Mouse (Mus musculus) bone marrow, adult 2 months (tissue): ENCODE measurements around the gene Cacna2d3. TPM values are rescaled to one million over a fixed set of nuclear protein-coding genes. Genes with fewer than 3 reads are reported as not detected.

ENCODE experiments used
- H3K27ac ChIP-seq: fragments of 200-500 bp; 2 replicates; pipeline ENCODE4 v1.5.1; 2012; ENCODE audit warnings: low read depth, mild to moderate bottlenecking, control low read depth, inconsistent platforms, low read length; ENCODE audit not compliant: control insufficient read depth, poor library complexity, insufficient read depth
- H3K4me1 ChIP-seq: fragments of 200-500 bp; 2 replicates; pipeline ENCODE4 v1.6.1; 2011; ENCODE audit warnings: low read length; ENCODE audit not compliant: control insufficient read depth, insufficient read depth
- H3K4me3 ChIP-seq: fragments of 200-500 bp; replicated peaks from 2 replicates; pipeline ENCODE3; 2011; ENCODE audit warnings: mild to moderate bottlenecking, low read depth, low read length, control low read depth; ENCODE audit not compliant: control insufficient read depth
- CTCF ChIP-seq: fragments of 200-500 bp; IDR thresholded peaks from 2 replicates; pipeline ENCODE4 v1.5.1; 2011; ENCODE audit warnings: low read length, control low read depth; ENCODE audit not compliant: control insufficient read depth, insufficient read depth
- POLR2A ChIP-seq: fragments of 200-500 bp; IDR thresholded peaks from 2 replicates; pipeline ENCODE4 v1.6.1; 2011; ENCODE audit warnings: low read depth, mild to moderate bottlenecking, control low read depth, low read length, borderline replicate concordance; ENCODE audit not compliant: control insufficient read depth
- WGBS: fragments of 180-500 bp; shearing (Covaris S2); methylation state at CpG from one replicate; pipeline ENCODE4 v1.1.7; 2018; 5-methylcytosine and 5-hydroxymethylcytosine counted together
- polyA plus RNA-seq: library from polyadenylated mRNA; stranded (reverse); fragments of >200 nt; gene quantifications from 2 replicates; pipeline ENCODE4 v1.2.4, GENCODE M21; 2011; ENCODE audit warnings: low replicate concordance; ENCODE audit not compliant: missing spikeins, insufficient read depth, insufficient read length

Cacna2d3 gene
- polyA plus RNA-seq, 1 experiment: 1.00 TPM

- 74% methylated on average over 2 of the region's 2 CpGs for WGBS
- Histone ChIP-seq H3K4me3 (no peak overlapping the region), H3K27ac (no peak overlapping the region), H3K4me1 (no peaks in the 10 kb centered on the region)
- TF ChIP-seq POLR2A (no peak), CTCF (no peak)
These were observed 493.7 kb downstream of the Cacna2d3 start for GRCm38 (mm10) chr14:29227959-29228358.

DNA sequence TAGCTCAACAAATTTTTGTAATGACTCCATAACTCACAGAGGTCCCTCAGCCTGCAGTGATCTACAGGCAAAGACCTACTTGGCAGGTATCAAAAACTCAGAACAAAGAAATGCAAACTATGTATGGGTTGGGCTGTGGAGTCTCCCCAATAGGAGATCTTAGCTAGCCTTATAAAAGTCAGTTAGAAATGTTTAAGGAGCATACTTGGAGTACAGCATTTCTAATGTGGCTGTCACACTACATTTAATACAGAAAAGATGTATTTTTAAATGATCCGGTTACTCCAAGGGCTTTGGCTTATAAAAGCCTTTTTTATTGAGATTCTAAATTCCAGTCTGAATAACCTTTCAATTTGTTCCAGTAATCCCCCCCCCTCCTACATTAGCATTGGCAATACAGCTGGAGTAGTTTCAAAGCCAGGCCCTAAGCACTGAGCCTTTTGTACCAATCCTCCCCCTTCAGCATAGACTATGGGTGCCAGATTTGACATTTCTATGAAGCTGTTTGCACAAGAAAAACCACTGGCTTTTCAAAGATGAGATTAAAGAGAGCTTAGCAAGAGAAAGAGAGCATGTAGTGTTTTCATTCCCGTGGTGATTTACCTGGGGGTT lies 495.8 kb downstream of the Cacna2d3 start:
- H3K27ac ChIP-seq: no peak overlapping the region
- WGBS: 59% methylated on average over 2 of the region's 2 CpGs

DNA sequence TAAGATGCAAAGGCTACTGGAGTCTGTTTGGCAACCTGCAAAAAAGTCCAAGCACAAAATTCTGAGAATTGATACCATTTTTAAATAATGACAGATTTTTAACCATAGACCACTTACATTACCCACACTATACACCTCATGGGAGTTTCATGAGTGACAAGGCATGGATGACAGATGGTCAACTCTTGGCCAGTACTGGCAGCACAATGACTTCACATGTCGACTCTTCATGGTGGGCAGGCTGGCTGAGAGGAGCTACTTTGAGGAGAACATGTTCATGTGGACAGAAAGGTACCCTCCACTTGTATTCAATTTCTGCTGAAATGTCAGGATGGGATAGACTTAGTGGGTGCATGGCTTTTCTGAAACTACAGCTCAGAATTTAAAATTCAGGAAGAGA lies 498.7 kb downstream of the Cacna2d3 start:
- 68% methylated on average over 1 of the region's 1 CpGs for WGBS
- H3K27ac ChIP-seq: no peak overlapping the region
- no peaks in the 10 kb centered on the region for H3K4me1 ChIP-seq

More for the DNA sequence above, 495.8 kb downstream of the Cacna2d3 start:
- H3K4me1 ChIP-seq: no peaks in the 10 kb centered on the region
- H3K4me3 ChIP-seq: no peak overlapping the region
- TF ChIP-seq CTCF: no peak

GRCm38 (mm10) chr14:29222191-29222882 lies 499.3 kb downstream of the Cacna2d3 start:
- no peak overlapping the region for H3K27ac ChIP-seq
- no peak overlapping the region for H3K4me3 ChIP-seq
- TF ChIP-seq POLR2A: no peak
- TF ChIP-seq CTCF: no peak
- 65% methylated on average over 4 of the region's 4 CpGs for WGBS
- no peaks in the 10 kb centered on the region for H3K4me1 ChIP-seq

More for the DNA sequence above, 498.7 kb downstream of the Cacna2d3 start:
- no peak overlapping the region for H3K4me3 ChIP-seq
- no peak for TF ChIP-seq POLR2A
- TF ChIP-seq CTCF: no peak

DNA sequence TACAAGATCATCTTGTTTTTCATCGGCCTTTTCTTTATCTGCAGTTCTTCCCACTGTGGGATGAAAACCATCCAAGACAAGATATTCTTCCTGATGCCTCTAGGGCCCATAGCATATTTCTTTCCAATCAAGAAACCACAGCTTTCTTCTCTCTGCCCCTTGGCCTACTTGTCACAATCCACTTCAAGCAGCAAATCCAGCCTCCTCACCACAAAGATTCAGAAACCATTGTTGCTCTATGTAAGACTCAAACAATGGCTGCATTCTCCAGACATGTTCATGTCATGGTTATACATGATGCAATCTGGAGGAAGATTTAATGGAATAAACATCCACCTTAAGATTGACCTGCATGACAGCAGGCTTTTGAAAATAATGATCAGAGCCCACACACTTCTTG lies 505.6 kb downstream of the Cacna2d3 start:
- Histone ChIP-seq H3K4me3 (no peak overlapping the region), H3K4me1 (no peaks in the 10 kb centered on the region), H3K27ac (no peak overlapping the region)
- no peak for TF ChIP-seq POLR2A
- no peak for TF ChIP-seq CTCF
- 70% methylated on average over 1 of the region's 1 CpGs for WGBS

DNA sequence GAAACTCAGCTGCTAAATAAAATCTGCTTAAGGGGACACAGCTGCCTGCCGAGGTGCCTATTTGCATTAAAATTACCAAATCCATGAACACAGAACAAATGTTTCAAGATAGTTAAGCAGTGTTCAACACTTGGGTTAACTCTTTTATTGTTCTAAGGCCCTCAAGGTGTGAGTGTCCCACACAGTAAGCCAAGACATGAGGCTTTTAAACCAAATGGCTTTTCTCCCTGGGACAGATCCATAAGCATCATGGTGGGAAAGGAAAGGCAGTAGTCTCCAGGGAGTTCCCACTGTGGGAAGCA lies 516.7 kb downstream of the Cacna2d3 start:
- Histone ChIP-seq H3K4me1 (no peaks in the 10 kb centered on the region), H3K4me3 (no peak overlapping the region), H3K27ac (no peak overlapping the region)
- TF ChIP-seq POLR2A (no peak), CTCF (no peak)
- 81% methylated on average over 1 of the region's 1 CpGs for WGBS

- 84% methylated on average over 10 of the region's 10 CpGs for WGBS
- Histone ChIP-seq H3K4me1 (no peaks in the 10 kb centered on the region), H3K4me3 (no peak overlapping the region), H3K27ac (no peak overlapping the region)
- TF ChIP-seq CTCF (no peak), POLR2A (no peak)
These were observed 517.3 kb downstream of the Cacna2d3 start for GRCm38 (mm10) chr14:29204236-29204966.

- no peaks in the 10 kb centered on the region for H3K4me1 ChIP-seq
- TF ChIP-seq POLR2A: no peak
- no peak for TF ChIP-seq CTCF
- no peak overlapping the region for H3K4me3 ChIP-seq
- no peak overlapping the region for H3K27ac ChIP-seq
These were observed 525.5 kb downstream of the Cacna2d3 start for GRCm38 (mm10) chr14:29196171-29196570.
